Mouse (Mus musculus) forebrain, embryonic 14.5 days (tissue): ENCODE data around the gene Pcsk5. TPM values are rescaled to one million over a fixed set of nuclear protein-coding genes. Genes with fewer than 3 reads are reported as not detected.

ENCODE experiments used
- ATAC-seq: fragments of 200-750 bp; cut with Nextera tagmentation; 2 replicates; pipeline ENCODE4 v1.8.0; 2017; ENCODE audit warnings: mild to moderate bottlenecking, moderate library complexity
- DNase-seq: peaks from one replicate; pipeline ENCODE4 v3.0.0-alpha.2; 2015; ENCODE audit warnings: low spot score
- H3K27ac ChIP-seq: fragments of 300-500 bp; sonication (generic); 2 replicates; pipeline ENCODE4 v1.5.1; 2014; ENCODE audit warnings: low read depth, mild to moderate bottlenecking, control low read depth, low read length, moderate library complexity
- H3K27me3 ChIP-seq: fragments of 300-500 bp; sonication (generic); replicated peaks from 2 replicates; pipeline ENCODE4 v1.6.1; 2014; ENCODE audit warnings: low read length, control low read depth, mixed read lengths; ENCODE audit not compliant: control insufficient read depth, insufficient read depth
- H3K36me3 ChIP-seq: fragments of 300-500 bp; sonication (generic); 2 replicates; pipeline ENCODE4 v1.6.1; 2014; ENCODE audit warnings: low read length, control low read depth; ENCODE audit not compliant: control insufficient read depth, insufficient read depth
- H3K4me1 ChIP-seq: fragments of 300-500 bp; sonication (generic); 2 replicates; pipeline ENCODE4 v1.6.1; 2014; ENCODE audit warnings: antibody characterized with exemption, low read length, control low read depth; ENCODE audit not compliant: control insufficient read depth, insufficient read depth
- H3K4me2 ChIP-seq: fragments of 300-500 bp; sonication (generic); 2 replicates; pipeline ENCODE4 v1.6.1; 2014; ENCODE audit warnings: mild to moderate bottlenecking, control low read depth, low read length
- H3K4me3 ChIP-seq: fragments of 300-500 bp; sonication (generic); 2 replicates; pipeline ENCODE4 v1.5.1; 2014; ENCODE audit warnings: low read depth, low read length, control low read depth
- H3K9ac ChIP-seq: fragments of 300-500 bp; sonication (generic); 2 replicates; pipeline ENCODE4 v1.6.1; 2014; ENCODE audit warnings: mild to moderate bottlenecking, low read length, control low read depth, moderate library complexity
- H3K9me3 ChIP-seq: fragments of 300-500 bp; sonication (generic); replicated peaks from 2 replicates; pipeline ENCODE4 v1.6.1; 2016; ENCODE audit warnings: low read length, control low read depth, mixed read lengths; ENCODE audit not compliant: control insufficient read depth
- WGBS: fragments of 180-500 bp; shearing (Covaris S2); extraction: QIAGEN DNeasy Blood & Tissue Kit; methylation state at CpG from one replicate; pipeline ENCODE4 v1.1.7; 2014; 5-methylcytosine and 5-hydroxymethylcytosine counted together
- polyA plus RNA-seq: library from polyadenylated mRNA; unstranded; fragments of >200 nt; fragmentation: Nextera tagmentation; extraction: Ambion mirVana; gene quantifications from 2 replicates; pipeline ENCODE4 v1.2.1, GENCODE M21; 2014

Pcsk5 gene
- polyA plus RNA-seq, 1 experiment from 2014 or later = 3.8 TPM

DNA sequence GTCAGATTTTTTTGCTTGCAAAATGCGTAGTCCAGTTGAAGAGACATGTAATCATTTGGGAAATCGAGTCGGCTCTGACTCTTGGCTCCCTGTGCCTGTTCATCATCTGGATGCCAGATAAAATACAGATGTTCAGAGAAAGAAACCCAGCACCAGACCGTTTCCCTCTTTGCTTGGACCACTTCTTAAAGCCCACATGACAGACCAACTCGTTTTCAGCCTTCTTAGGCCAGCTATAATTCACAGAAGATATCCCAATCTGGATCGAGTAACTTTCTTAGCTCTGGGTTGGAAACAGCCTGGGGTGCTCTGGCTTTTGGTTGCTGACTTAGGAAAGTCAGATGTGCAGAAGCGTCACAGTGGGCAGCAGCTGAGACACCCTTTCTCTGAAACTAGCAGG is 365.6 kb downstream of the Pcsk5 start:
- Histone ChIP-seq H3K4me1 (no peaks in the 10 kb centered on the region), H3K27me3 (no peaks in the 10 kb centered on the region), H3K36me3 (no peaks in the 10 kb centered on the region), H3K9ac (no peak overlapping the region), H3K4me2 (no peak overlapping the region), H3K9me3 (no peaks in the 10 kb centered on the region), H3K27ac (no peak overlapping the region), H3K4me3 (no peak overlapping the region)
- ATAC-seq = no peak
- no peak for DNase-seq
- 82% methylated on average over 7 of the region's 7 CpGs for WGBS

DNA sequence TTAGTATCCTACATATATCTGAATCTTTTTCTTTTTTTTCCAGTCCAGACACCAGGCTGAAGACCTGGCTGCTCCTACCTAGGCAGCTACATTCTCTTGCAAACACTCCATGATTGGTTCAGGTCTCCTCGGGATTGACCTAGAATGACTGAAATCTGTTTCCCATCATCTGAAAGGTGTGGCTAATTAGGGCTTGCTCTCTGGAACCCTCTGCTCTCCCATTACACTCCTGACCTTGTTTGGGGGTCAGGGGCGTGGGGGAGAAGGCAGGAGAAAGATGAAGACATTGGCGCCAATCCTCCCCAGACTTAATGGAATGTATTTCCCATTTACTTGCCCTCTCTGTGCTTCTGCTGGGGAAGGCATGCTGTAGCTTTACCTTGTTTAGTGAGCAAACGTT is 366.2 kb downstream of the Pcsk5 start:
- no peaks in the 10 kb centered on the region for H3K9me3 ChIP-seq
- H3K27me3 ChIP-seq = no peaks in the 10 kb centered on the region
- H3K4me2 ChIP-seq = no peak overlapping the region
- H3K4me1 ChIP-seq = no peaks in the 10 kb centered on the region
- H3K27ac ChIP-seq = no peak overlapping the region
- H3K36me3 ChIP-seq = no peaks in the 10 kb centered on the region
- H3K9ac ChIP-seq = no peak overlapping the region
- DNase-seq = no peak
- WGBS = 78% methylated on average over 4 of the region's 4 CpGs
- ATAC-seq = no peak
- no peak overlapping the region for H3K4me3 ChIP-seq

DNA sequence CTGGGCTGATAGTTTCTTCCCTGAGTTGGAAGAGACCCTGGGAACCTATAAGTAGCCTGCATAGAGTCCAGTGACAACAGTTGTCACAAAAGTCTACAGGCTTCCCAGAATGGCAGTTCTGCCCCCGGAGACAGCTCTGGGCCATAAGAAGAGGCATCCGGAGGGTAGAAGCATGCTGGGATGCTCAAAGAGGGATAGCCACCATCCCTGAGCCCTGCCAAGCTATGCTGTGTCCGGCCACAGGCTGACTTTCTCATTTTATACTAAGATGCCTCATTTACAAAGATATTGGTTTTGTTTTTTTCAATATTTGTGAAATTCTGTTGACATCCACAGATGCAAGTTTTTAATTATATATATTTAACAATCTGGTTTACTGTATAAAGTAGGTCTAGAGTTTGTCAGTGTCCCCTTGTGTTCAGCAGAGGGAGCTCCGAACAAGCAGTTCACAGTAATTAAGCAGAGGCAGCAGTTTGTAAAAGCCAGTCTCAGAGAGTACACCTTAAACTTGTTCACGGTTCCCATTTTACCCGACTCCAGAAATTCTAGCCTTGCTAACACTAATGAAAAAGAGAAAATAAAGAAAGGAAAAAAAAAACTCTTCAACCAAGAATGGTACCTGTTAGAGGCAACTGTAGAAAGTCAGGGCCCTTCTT is 369.7 kb downstream of the Pcsk5 start:
- DNase-seq (peak; percentile 77), ATAC-seq (peak; percentile 87)

DNA sequence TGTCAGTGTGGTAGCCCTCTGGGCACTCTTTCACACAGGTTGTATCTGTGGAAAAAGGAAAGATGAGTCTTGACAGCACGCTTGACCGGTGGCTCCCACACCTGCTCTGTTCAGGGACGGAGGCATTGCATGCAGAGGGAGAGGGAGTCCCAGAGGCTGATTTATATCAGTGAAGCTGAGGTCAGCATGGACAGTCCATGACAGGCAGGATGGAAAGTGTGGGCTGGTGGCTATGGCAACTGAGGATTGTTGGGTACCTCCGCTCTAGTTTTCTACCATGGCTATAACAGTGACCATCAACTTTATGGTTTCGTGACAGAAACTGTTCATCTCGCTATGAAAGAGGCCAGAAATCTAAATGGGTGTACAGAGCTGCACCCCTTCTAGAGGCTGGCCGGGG is 385.4 kb downstream of the Pcsk5 start:
- no peaks in the 10 kb centered on the region for H3K27me3 ChIP-seq
- H3K9me3 ChIP-seq = no peaks in the 10 kb centered on the region
- H3K4me1 ChIP-seq = no peaks in the 10 kb centered on the region
- H3K4me2 ChIP-seq = no peak overlapping the region
- H3K36me3 ChIP-seq = no peaks in the 10 kb centered on the region
- DNase-seq = no peak
- WGBS = 93% methylated on average over 7 of the region's 7 CpGs
- no peak for ATAC-seq
- no peak overlapping the region for H3K4me3 ChIP-seq
- no peak overlapping the region for H3K27ac ChIP-seq
- H3K9ac ChIP-seq = no peak overlapping the region

More for the DNA sequence above, 369.7 kb downstream of the Pcsk5 start:
- 51% methylated on average over 6 of the region's 6 CpGs for WGBS
- H3K9ac ChIP-seq = no peak overlapping the region
- H3K36me3 ChIP-seq = no peaks in the 10 kb centered on the region
- no peak overlapping the region for H3K4me3 ChIP-seq
- H3K27ac ChIP-seq = no peak overlapping the region
- H3K4me2 ChIP-seq = no peak overlapping the region
- H3K27me3 ChIP-seq = no peaks in the 10 kb centered on the region
- H3K9me3 ChIP-seq = no peaks in the 10 kb centered on the region
- no peaks in the 10 kb centered on the region for H3K4me1 ChIP-seq

DNA sequence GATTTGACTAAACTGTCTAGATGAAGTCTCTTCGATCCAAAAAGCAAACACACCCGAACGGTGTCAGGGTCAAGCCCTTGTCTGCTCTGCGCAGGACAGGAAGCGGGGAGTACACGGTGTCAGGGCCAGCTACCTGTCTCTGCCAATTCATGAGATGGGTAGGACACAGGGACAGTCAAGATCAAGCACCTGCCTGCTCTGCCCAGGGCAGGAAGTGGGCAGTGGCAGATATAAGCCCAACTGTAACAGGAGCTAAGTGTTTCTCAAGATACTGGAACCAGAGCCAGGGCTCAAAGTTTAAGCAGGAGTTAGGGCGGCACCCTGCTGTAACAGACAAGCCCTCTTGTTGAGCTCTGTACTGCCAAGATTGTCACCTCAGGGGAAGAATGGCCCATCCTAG is 393.9 kb downstream of the Pcsk5 start:
- Histone ChIP-seq H3K4me1 (no peaks in the 10 kb centered on the region), H3K4me3 (no peak overlapping the region), H3K27ac (no peak overlapping the region), H3K9ac (no peak overlapping the region), H3K4me2 (no peak overlapping the region), H3K9me3 (no peaks in the 10 kb centered on the region), H3K27me3 (no peaks in the 10 kb centered on the region), H3K36me3 (no peaks in the 10 kb centered on the region)
- no peak for ATAC-seq
- WGBS = 94% methylated on average over 7 of the region's 7 CpGs
- DNase-seq = no peak

DNA sequence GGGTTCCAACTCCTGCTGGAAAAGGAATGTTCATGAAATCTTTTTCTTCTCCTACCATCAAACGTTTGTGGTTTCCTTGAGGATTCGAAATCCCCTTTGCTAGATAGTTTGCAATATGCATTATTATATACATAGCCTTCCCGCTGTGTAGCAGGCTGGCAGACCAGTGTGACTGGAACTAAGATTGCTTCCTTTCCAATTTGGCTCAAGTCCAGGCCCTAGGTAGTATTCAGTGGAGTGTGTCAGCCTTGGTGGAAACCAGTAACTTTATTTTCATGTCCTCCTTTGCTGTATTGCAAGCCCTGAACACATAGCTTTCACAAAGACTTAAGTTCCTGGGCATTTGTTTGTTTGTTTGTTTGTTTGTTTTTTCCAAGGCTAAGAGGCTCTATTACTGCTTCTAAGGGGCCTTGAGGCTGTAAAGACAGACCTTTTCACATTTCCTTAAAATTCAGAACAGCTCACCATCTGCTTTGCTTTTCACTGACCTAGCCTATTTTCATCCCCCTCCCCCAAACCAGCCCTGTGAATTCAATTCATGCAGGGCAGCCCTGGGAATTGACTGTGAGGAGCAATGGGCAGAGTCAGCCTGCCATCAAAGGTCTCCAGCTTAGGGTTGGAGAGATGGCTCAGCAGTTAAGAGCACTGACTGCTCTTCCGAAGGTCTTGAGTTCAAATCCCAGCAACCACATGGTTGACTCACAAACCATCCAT is 397.8 kb downstream of the Pcsk5 start:
- Histone ChIP-seq H3K4me3 (no peak overlapping the region), H3K27ac (no peak overlapping the region), H3K4me1 (no peaks in the 10 kb centered on the region), H3K9ac (no peak overlapping the region), H3K4me2 (no peak overlapping the region), H3K27me3 (no peaks in the 10 kb centered on the region), H3K36me3 (no peaks in the 10 kb centered on the region), H3K9me3 (no peaks in the 10 kb centered on the region)
- DNase-seq (no peak), ATAC-seq (no peak)
- 80% methylated on average over 4 of the region's 4 CpGs for WGBS

DNA sequence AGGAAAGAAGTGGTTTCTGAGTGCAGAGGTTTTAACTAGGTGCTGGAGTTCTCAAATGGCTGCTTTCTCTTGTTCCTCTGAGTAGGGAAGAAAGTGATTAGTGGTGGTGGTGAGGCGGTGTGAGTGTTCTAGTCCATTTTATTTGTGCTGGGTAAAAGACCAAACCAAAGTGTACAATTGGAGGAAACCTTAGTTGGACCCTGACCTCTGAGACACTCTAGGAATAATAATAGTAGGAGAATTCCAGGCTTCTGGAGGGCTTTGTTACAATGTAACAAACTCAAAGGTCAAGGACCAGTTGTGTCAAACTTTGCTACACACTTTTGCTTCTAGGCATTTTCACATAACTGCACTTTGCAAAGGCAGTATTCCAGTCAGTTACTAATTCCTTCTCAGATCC is 400.8 kb downstream of the Pcsk5 start:
- no peaks in the 10 kb centered on the region for H3K9me3 ChIP-seq
- no peaks in the 10 kb centered on the region for H3K36me3 ChIP-seq
- ATAC-seq = no peak
- H3K27me3 ChIP-seq = no peaks in the 10 kb centered on the region
- DNase-seq = no peak
- 76% methylated on average over 1 of the region's 1 CpGs for WGBS
- no peaks in the 10 kb centered on the region for H3K4me1 ChIP-seq
- no peak overlapping the region for H3K9ac ChIP-seq
- H3K4me2 ChIP-seq = no peak overlapping the region
- H3K4me3 ChIP-seq = no peak overlapping the region
- H3K27ac ChIP-seq = no peak overlapping the region

DNA sequence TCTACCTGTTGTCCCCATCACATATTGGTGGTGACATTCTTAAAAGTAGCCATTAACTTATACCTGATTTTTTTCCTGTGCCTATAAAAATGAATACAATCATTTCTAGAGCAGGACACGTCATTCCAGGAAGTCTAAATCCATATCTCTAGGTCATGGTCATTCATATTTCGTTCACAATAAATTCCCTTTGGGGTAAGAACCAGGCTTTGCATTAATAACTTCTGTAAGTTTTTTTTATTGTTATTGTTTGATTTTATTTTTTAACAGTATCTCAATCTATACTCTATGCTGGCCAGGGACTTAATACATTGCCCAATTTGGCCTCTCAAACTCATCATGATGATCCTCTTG is 408.9 kb downstream of the Pcsk5 start:
- Histone ChIP-seq H3K27ac (no peak overlapping the region), H3K27me3 (no peaks in the 10 kb centered on the region), H3K9ac (no peak overlapping the region), H3K9me3 (no peaks in the 10 kb centered on the region), H3K4me2 (no peak overlapping the region), H3K36me3 (no peaks in the 10 kb centered on the region), H3K4me3 (no peak overlapping the region), H3K4me1 (no peaks in the 10 kb centered on the region)
- 85% methylated on average over 2 of the region's 2 CpGs for WGBS
- no peak for DNase-seq
- ATAC-seq = no peak

DNA sequence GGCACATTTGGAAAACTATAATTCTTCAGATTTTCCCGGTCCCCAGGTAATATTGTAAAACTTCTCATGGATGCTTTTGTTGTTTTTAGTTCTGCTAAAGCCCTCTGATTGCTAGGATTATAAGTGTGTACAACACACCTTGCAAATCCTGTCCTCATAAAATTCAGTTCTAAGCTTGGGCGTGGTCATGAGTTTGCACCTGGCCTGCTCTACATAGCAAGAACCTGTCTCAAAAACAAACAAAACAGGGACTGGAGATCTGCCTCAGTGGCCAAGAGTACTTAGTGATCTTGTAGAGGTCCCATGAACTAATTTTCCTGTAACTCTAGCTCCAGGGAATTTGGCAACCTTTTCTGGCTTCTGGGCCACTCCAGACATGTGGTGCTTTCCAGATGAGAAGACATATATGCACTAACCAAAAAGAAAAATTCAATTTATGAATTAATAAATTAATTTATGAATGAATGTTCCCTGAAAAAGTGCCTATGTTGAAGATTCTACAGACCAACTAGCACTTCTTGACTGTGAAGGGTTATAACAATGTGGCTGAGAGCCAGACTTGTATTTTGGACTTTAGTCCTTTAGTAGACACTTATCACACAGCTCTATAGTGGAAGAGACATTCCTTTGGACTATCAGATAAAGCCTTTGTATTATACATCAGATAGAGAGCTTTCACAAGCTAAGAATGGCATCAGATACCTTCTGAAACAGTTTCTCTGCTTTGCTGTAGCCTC is 409.4 kb downstream of the Pcsk5 start:
- Histone ChIP-seq H3K27ac (no peak overlapping the region), H3K4me2 (no peak overlapping the region), H3K9ac (no peak overlapping the region), H3K4me1 (no peaks in the 10 kb centered on the region), H3K36me3 (no peaks in the 10 kb centered on the region), H3K9me3 (no peaks in the 10 kb centered on the region), H3K27me3 (no peaks in the 10 kb centered on the region), H3K4me3 (no peak overlapping the region)
- no peak for ATAC-seq
- DNase-seq = no peak
- 95% methylated on average over 2 of the region's 2 CpGs for WGBS
